Mouse (Mus musculus) frontal cortex, postnatal 25 days (tissue): ENCODE results near the gene Fbxl21.

Source experiments
- DNase-seq, 2 experiments: peaks; one replicate each; pipeline ENCODE4 v3.0.0; 2022; ENCODE audit warnings: low spot score in 2 of 2

Fbxl21 gene

DNA sequence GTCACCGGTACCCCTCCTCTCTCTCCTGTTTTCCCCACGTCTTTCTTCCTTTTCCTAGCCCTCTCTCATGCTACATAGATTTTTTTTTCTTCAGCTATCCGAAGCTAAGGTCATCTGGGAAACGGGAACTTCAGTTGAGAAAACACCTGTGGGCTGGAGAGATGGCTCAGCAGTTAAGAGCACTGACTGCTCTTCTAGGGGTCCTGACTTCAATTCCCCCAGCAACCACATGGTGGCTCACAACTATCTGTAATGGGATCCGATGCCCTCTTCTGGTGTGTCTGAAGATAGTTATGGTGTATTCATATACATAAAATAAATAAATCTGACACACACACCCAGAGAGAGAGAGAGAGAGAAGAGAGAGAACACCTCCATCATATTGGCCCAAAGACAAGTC, 13.3 kb downstream of the Fbxl21 start:
- DNase-seq = no peak

DNA sequence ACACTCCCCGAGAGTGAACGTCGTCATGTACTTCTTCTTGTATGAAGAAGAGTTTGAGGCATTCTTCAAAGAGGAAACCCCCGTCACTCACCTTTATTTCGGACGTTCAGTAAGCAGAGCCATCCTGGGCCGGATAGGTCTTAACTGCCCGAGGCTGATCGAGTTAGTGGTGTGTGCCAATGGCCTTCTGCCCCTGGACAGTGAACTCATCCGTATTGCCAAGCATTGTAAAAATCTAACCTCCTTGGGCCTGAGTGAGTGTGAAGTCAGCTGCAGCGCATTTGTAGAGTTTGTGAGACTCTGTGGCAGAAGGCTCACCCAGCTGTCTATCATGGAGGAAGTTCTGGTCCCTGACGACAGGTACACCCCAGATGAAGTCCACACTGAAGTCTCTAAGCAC, 14.8 kb downstream of the Fbxl21 start:
- DNase-seq = no peak

DNA sequence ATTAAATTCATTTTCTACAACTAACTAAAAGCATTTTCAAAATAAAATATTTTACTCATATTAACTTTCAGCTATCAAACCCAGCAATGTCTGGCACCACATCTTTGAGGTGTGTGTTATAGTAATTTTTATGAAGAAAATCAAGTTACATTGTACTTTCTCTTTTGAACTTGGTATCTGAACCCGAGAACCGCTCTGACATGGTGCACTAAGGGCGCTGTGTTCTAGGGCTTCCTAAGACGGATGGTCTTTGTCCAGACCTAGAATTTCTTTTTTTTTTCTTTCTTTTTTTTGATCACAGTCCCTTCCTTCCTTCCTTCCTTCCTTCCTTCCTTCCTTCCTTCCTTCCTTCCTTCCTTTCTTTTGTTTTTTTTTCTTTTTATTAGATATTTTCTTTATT, 17.6 kb downstream of the Fbxl21 start:
- DNase-seq = no peak

DNA sequence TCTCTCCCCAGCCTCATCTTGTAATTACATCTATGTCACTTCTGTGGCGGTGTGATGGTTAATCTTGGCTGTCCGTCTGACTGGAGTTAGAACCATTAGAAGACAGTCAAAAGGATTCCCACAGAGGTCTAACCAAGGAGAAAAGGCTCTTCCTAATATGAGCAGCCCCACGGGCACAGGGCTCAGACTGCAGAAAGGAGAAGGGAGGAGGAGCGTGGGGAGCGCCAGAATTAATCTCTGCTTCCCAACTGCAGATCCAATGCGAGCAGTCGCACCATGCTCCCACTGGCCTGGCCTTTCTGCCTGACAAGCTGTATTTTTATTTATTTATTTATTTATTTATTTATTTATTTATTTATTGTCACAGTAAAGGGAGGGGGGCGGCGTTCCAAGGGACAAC, 21.5 kb downstream of the Fbxl21 start:
- no peak for DNase-seq

DNA sequence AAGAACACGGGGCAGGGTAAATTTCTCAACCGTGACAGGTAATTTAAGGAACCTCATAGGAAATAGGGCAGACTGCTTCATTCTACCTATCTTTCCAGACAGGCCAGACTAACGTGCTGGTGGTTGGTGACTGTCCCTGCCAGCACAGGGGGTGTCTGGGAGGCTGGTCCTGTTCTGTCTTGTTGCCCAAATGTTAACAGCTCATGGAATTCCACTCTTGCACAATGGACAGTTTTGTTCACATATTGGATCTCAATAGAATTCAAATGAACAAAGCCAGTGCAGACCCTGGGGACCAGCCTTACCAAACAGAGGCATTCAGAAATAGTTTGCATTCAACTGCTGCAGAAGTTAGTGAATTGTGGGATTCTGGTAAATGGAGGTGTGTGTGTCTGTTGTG, 22.7 kb downstream of the Fbxl21 start:
- DNase-seq = no peak

DNA sequence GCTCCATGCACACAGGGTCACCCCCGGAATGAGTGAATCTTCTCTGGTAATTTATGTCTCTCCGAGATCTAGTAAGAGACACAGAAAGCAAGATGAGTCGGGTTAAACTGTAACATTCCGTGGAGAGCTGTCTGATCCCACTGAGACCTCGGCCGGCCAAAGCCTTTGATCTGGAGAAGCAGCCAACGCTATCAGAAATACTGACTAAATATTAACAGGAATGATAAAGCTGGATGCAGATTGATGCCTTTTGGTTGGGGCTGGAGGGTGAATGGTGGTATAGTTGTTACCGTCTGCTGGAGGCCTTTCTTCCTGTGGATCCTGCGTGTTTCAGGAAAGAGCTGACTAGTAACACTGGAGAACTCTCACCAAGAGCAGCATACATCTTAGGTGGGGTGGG, 26.1 kb downstream of the Fbxl21 start, which contains the start of gene Lect2:
TSS of gene Lect2 (minus strand) at position 102 of the 400 bp plus-strand sequence.
- no peak for DNase-seq

DNA sequence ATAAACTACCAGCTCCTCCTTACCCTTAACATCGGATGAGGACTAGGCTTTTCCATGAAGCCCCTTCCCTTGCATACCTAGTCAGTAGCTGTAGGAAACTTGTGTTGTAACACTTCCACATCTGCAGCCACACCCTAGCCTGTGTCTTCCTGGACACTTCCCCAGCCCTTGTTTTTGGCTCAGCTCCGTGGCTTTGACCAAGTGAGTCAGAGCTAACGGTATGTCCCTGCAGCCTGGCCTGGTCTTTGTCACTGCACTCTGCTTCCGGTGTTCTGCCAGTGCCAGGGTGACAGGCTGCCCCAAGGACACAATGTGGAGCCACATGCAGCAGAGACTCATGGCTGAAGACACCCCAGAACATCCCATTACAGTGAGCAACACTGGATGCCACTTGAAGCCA, 27.1 kb downstream of the Fbxl21 start:
- DNase-seq = no peak

DNA sequence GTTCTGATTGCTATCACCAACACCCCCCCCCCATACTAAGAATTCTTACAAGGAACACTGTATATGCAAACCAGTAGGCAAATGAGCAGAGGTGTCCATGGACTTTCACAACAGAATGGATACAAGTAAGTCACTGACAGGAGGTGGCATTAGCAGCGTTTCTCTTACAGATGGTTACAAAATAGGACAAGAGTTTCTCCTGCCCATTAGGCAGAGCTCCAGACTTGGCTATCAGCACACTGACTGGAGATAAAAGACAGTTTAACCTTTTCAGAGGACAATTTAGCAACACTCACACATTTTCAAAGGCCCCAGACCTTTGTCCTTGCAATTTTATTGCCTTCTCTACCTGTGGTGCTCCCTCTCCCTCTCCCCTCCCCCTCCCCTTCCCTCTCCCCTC, 28.3 kb downstream of the Fbxl21 start:
- no peak for DNase-seq

DNA sequence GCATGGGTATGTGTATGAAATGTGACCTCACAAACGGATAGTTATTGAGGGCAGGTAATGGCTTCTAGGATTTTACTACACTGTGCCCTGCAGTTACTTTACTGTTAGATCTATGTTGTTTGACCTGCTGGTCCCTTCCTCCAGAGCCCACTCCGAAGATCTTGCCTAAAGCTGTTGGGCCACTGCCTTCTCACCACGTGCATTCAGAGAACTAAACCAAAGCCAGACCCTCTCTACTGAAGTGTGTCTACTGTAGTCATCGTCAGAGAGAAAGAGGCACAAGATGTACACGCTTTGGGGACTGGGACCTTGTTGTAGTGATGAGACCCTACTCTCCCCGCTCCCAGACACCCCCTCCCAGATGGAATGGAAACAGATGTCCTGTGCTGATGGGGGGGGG, 29.4 kb downstream of the Fbxl21 start:
- DNase-seq = no peak

DNA sequence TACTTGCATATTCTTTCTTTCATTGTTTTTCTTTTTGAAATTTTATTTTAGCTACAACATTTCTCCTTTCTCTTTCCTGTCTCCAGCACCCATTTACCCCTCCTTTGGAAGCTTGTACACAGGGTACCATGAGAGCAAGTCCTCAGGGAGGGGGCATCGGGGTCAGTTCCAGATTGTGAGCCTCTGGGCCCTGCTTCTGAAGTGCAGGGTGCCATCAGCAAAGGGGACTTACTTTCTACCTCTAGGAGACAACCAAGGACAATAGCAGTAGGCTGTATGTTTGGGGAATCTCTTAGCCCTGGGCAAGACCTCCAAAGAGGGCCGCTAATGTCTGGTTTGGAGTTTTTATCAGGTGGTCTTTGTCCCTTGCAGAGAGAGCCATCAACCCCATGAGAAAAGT, 31.7 kb downstream of the Fbxl21 start:
- no peak for DNase-seq

DNA sequence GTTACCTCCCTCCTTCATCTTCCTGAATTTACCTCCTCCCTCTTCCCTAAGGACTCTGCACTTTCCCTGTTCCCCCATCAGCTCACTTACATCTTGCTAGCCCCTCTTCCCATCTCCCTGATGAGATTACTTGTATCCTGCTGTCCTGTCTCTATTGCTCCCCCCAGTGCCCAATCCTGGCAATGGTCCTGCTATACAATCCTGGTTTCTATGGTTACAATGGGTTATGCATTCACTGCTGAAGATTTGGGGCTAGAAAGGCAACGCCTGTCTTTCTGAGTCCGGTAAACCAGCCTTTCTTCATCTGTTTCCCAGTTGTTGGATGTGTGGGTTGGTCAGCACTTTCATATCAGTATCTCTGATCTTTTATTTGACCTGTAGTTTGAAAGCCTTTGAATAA, 32.1 kb downstream of the Fbxl21 start:
- peak; percentile 17 to 41 for DNase-seq

DNA sequence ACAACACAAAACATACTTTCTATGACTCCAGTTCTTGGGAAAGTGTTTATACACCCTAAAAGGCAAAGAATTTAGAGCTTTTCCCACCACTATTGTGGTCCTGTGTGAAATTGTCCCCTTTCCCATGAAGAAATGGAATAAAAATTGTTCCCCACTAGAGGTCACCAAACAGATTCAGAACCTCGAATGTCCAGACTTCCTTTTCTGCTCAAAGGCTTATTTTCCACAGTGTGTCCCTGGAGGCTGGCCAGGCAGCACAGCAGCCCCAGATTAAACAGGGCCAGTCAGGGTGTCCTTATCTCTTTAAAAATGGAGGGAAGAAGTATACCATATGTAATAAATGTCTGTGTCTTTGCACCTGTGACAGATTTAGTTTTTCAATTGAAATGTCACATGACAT, 33.7 kb downstream of the Fbxl21 start:
- no peak for DNase-seq

DNA sequence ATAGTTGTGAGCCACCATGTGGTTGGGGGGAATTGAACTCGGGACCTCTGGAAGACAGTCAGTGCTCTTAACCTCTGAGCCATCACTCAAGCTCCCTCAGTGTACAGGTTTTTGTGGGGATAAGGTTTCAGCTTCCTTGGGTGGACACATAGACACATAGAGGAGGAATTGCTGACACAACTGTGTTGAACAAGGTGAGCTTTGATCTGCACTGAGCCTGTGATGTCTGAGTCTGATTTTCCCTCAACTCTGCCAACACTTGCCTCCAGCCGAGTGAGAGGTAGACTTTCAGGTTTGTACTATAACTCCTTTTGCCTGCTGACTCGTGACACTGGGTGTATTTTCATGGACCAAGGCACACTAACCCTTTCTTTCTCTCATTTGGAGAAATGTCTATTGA, 34.4 kb downstream of the Fbxl21 start:
- DNase-seq = no peak

DNA sequence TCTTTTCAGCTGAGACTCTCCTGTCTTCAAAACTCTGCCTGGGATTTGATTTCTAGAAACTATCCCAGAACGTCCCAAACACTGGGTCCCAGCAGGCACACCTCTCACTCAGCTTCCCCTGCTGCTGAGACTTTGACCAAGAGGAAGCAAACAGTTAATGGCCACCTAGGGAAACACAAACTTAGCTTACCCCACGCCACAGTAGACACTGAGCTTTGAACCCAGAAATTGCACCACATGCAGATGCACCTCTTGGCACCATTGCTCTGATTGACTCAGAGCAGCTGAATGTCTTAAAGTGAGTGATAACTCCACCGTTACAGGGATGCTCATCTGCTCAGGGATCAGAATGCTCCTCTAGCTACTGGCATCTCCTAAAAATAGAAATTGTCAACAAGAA, 36.5 kb downstream of the Fbxl21 start:
- no peak for DNase-seq

DNA sequence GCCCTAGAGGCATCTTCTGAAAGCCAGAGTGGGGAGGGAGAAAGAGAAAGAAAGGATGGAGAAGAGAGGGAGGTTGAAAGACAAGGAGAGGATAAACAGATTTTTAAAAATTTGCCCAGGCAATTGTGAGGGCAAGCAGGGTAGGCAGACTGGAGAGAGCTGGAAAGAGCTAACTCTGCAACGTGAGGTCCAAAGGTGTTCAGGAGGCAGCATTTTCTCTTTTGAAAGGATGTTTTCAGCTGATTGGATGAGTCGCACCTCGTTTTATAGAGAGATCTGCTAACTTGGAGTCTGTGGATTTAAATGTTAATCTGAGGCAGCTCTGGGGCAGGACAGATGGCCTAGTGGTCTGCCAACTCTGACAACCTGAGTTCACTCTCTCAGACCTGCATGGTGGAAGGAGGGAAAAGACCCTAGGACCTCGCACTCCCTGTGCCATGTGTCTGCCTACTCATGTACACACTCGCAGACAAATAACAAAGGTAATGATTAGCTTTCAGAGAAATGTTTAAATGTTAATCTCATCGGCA, 37.6 kb downstream of the Fbxl21 start:
- no peak for DNase-seq

DNA sequence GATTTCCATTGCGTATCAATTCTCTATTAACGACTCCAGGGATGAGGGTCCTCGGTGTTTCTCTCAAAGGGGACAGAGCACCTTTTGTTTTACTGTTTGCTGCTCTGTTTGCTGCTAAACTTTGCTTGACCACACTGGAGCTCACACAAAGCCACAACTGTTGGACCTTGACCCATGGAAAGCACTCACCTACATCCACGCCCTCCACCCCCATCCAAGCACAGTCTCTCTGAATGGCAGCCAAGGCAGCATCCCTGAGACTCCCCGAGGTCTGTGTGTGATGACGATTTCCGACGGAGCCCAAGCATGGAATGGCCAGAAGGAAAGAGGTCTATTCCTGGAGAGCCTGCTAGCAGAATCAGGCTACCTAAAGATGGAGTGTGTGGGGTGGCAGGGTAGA, 38.9 kb downstream of the Fbxl21 start:
- no peak for DNase-seq

DNA sequence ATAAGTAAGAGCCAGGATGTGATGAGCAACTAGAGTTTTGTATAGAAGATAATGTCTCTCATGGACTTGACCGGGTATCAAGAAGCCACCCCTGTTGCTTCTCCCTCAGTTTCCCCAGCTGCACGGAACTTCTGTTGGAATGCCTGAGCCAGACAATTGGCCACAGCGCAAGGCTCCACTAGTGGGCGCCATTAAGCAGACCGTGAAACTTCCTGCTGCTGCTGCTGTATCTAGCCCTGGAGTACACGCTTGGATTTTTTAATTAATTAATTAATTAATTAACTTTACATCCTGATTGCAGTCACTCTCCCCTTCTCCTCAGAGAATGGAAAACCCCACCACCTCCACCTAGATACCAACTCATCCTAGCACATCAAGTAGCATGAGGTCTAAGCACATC, 40.8 kb downstream of the Fbxl21 start:
- peak in 1 of 2 experiments; percentile 22 for DNase-seq

DNA sequence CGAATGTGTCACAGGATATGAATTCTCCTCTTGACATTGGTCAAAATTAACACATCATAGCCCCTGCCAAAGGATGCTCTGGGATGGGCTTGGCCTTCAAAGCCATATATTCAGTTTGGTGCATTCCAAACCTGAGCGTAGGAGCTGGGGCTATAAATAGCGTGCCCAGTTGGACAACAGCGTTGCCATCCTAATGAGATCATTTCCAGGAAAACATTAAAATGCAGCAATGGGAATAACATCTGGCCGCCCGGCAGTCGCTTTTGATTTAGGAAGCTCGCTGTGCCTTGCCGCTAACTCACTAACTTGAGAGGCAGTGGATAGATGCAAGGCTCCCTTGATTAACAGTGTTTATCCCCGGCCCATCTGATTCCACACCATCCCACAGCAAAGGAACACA, 44.1 kb downstream of the Fbxl21 start:
- DNase-seq = no peak

DNA sequence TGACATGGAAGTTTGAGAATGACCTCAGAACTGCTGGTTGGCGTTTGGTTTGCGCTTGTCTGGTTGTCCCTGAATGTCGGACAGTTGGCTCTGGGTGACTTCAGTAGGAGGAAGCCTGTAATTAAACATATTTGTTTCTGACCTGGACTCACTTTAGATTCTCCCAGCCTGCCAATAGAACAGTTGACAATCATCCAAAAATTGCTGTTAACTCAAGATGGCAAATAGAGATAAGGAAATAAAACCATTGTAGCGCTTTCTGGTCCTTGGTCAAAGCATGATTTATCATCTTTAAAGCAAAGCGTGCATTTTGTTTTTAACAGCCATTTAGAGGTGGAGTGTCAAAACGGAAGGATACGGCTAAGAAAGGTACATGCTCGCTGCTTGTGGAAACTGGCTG, 49.4 kb downstream of the Fbxl21 start:
- DNase-seq = no peak

DNA sequence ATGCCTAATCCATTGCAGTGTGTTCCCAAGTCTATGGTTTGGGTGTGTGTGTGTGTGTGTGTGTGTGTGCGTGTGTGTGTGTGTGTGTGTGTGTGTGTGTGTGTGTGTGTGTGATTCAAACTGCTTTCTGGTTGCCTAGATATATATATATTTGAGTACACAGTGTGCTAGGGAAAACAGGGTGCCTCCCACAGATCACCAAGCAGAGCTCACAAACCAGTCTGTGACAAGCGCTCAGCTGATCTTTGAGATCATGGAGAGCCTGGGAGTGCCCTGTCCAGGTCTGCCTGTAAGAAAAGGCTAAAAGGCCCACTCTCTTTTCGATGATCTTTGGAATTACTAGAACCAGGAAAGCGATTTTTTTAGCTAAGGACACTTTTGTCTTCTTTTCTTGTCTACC, 52.8 kb downstream of the Fbxl21 start:
- DNase-seq = no peak

DNA sequence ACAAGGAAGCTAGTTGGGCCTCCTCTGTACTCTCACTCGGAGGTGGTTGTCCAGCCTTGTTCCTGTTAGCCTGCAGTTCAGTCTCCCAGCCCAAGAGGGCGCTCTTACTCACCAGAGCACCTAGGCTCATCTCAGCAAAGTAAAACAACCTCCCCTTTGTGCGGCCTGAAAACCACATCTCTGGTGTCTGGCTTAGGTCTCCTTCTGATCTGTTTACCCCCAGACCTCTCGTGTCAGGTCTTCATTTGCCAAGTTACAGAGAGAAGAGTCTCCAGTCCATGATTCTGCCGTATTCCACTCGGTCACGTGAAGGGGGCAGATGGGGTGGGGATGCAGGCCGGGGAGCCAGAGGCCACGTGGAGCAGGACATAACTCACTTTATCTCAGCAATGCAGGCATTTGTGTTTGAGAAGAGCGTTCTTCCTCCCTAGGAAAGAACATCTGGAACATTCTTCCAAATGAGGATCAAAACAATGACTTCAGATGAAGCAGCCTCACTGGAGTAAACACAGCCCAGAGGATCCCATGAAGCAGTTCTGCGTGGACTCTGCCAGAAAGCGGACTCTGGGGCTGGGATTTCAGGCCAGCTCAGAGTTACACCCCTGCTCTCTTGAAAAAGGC, 53.5 kb downstream of the Fbxl21 start:
- peak; percentile 61 to 62 for DNase-seq

DNA sequence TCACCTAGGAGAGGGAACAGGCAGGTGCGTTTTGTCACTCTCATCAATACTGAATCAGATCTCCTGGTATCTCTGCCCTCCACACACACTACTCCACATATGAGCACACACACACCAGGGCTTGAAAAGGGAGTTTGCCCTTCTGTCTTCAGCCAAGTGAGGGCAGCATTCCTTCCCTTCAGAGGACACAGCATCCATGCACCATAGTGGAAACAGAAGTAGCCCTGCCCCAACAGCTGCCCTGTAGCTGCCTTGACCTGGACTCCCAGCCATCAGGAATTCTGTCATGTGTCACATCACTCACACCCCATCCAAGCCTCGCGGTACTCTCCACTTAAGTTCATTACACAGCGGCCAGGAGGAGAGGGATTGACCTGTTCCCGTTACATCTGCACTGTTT, 55.8 kb downstream of the Fbxl21 start:
- DNase-seq = no peak

DNA sequence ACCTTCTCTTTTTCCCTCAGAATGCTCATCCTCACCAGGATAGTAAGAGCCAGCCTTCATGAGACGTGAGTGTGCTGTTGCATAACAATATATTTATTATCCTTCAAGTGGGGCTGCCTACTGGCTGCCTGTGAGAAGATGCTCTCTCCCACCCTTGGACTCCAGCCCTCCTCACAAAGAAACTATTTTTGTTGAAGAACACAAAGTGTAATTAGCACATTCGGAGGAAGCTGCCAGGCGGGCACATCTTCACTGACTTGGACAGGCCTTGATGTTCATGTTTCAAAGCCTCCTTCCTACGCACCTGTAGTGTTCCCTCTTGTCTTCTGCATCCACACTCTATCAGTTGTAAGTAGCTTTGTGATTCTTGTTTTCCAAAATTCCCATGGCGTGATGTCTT, 58.2 kb downstream of the Fbxl21 start:
- no peak for DNase-seq

DNA sequence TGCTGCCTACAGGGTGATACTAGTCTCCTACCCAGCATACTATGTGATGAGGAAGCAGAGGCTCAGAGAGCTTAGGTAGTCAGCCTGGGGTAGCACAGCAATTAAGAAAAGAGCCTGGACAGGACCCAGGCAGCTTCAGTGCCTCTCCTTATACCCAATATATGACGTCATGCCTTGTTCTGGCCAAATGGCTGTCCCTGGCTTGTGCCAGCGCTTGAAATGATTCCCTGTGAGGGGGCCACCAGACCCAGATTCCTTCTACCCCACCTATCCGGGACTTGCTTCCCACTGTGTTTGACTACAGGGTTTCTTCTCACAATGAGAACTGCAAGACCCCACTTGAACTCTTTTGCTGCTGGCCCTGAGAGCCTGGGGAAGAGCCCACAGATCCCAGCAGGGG, 59.2 kb downstream of the Fbxl21 start:
- no peak for DNase-seq
